Mouse (Mus musculus) heart, postnatal 0 days (tissue): ENCODE data around the gene Lgalsl. TPM values are rescaled to one million over a fixed set of nuclear protein-coding genes. Genes with fewer than 3 reads are reported as not detected.

ENCODE experiments used
- ATAC-seq: fragments of 200-750 bp; cut with Nextera tagmentation; 2 replicates; pipeline ENCODE4 v1.8.0; 2017; ENCODE audit warnings: low read depth, moderate number of reproducible peaks, moderate library complexity; ENCODE audit not compliant: insufficient read depth
- DNase-seq: peaks from one replicate; pipeline ENCODE4 v3.0.0-alpha.2; 2016; ENCODE audit warnings: low spot score
- H3K27ac ChIP-seq: fragments of 300-500 bp; sonication (generic); 2 replicates; pipeline ENCODE4 v1.5.1; 2014; ENCODE audit warnings: low read depth, mild to moderate bottlenecking
- H3K27me3 ChIP-seq: fragments of 300-500 bp; sonication (generic); 2 replicates; pipeline ENCODE4 v1.6.1; 2014; ENCODE audit warnings: low read length, mixed read lengths; ENCODE audit not compliant: control insufficient read depth, insufficient read depth
- H3K36me3 ChIP-seq: fragments of 300-500 bp; sonication (generic); replicated peaks from 2 replicates; pipeline ENCODE4 v1.6.1; 2014; ENCODE audit warnings: low read length, mixed read lengths; ENCODE audit not compliant: control insufficient read depth, insufficient read depth
- H3K4me1 ChIP-seq: fragments of 300-500 bp; sonication (generic); 2 replicates; pipeline ENCODE4 v1.6.1; 2014; ENCODE audit warnings: antibody characterized with exemption; ENCODE audit not compliant: control insufficient read depth, insufficient read depth
- H3K4me2 ChIP-seq: fragments of 300-500 bp; sonication (generic); 2 replicates; pipeline ENCODE4 v1.6.1; 2014; ENCODE audit warnings: low read depth, mild to moderate bottlenecking, low read length, moderate library complexity
- H3K4me3 ChIP-seq: fragments of 300-500 bp; sonication (generic); 2 replicates; pipeline ENCODE4 v1.5.1; 2014; ENCODE audit warnings: low read depth, low read length
- H3K9ac ChIP-seq: fragments of 300-500 bp; sonication (generic); replicated peaks from 2 replicates; pipeline ENCODE4 v1.6.1; 2014; ENCODE audit warnings: low read depth, low read length, mixed read lengths
- H3K9me3 ChIP-seq: fragments of 300-500 bp; sonication (generic); replicated peaks from 2 replicates; pipeline ENCODE4 v1.6.1; 2016; ENCODE audit warnings: low read length; ENCODE audit not compliant: control insufficient read depth
- CTCF ChIP-seq: IDR thresholded peaks from 2 replicates; pipeline ENCODE4 v1.5.1; 2016; ENCODE audit warnings: antibody characterized with exemption, control low read depth, low read depth
- EP300 ChIP-seq: IDR thresholded peaks from 2 replicates; pipeline ENCODE4 v1.6.1; 2016; ENCODE audit warnings: antibody characterized with exemption, low read depth
- WGBS: fragments of 180-500 bp; shearing (Covaris S2); extraction: QIAGEN DNeasy Blood & Tissue Kit; methylation state at CpG from one replicate; pipeline ENCODE4 v1.1.7; 2014; 5-methylcytosine and 5-hydroxymethylcytosine counted together
- polyA plus RNA-seq: library from polyadenylated mRNA; unstranded; fragments of >200 nt; fragmentation: Nextera tagmentation; extraction: Ambion mirVana; gene quantifications from 2 replicates; pipeline ENCODE4 v1.2.1, GENCODE M21; 2015
- total RNA-seq: library from RNA; depleted of rRNA; stranded (reverse); fragments of >200 nt; gene quantifications from 2 replicates; pipeline ENCODE4 v1.2.3, GENCODE M21; 2014; ENCODE audit warnings: low replicate concordance

Lgalsl gene
- total and polyA plus RNA-seq, 2 experiments from 2014 or later, result 29.7 to 61.6 TPM

- Histone ChIP-seq H3K9me3 (no peaks in the 10 kb centered on the region), H3K4me1 (no peaks in the 10 kb centered on the region), H3K4me3 (no peak overlapping the region), H3K4me2 (no peak overlapping the region), H3K36me3 (peaks cover 33% of the 10 kb centered on the region), H3K9ac (no peak overlapping the region), H3K27me3 (no peaks in the 10 kb centered on the region), H3K27ac (no peak overlapping the region)
- DNase-seq (no peak), ATAC-seq (no peak)
- no peak for TF ChIP-seq EP300
- no peak for TF ChIP-seq CTCF
- WGBS, result 87% methylated on average over 2 of the region's 2 CpGs
Observed at GRCm38 (mm10) chr11:20823961-20824360, 6.9 kb downstream of the Lgalsl start.

DNA sequence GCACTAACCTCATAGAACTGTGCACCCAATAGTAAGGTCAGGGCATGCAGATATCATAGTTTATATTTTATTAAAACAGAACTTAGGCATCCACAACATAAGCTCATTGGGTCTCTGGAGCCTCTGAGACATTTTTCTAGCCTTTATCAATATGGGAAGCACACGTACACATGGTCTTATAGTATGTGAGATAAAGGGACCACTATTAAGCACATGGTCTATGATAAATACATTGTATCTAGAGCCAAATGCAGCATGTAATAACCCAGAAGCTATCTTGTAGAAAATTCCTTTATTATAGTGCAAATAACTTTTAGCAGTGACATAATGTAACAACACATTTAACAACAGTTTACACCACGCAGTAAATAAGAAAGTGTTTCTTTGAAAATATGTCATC is 7.6 kb downstream of the Lgalsl start:
- H3K27ac ChIP-seq, result no peak overlapping the region
- no peaks in the 10 kb centered on the region for H3K9me3 ChIP-seq
- DNase-seq, result no peak
- no peaks in the 10 kb centered on the region for H3K27me3 ChIP-seq
- peaks cover 33% of the 10 kb centered on the region for H3K36me3 ChIP-seq
- 81% methylated on average over 2 of the region's 2 CpGs for WGBS
- H3K9ac ChIP-seq, result no peak overlapping the region
- ATAC-seq, result no peak
- H3K4me1 ChIP-seq, result no peaks in the 10 kb centered on the region
- H3K4me2 ChIP-seq, result no peak overlapping the region
- TF ChIP-seq EP300, result no peak
- no peak overlapping the region for H3K4me3 ChIP-seq

- H3K9me3 ChIP-seq, result no peaks in the 10 kb centered on the region
- TF ChIP-seq EP300 (no peak), CTCF (no peak)
- H3K4me2 ChIP-seq, result no peak overlapping the region
- no peaks in the 10 kb centered on the region for H3K27me3 ChIP-seq
- H3K4me1 ChIP-seq, result no peaks in the 10 kb centered on the region
- no peak overlapping the region for H3K9ac ChIP-seq
- no peak overlapping the region for H3K27ac ChIP-seq
- ATAC-seq (no peak), DNase-seq (no peak)
- no peak overlapping the region for H3K4me3 ChIP-seq
- WGBS, result 49% methylated on average over 7 of the region's 7 CpGs
- peaks cover 13% of the 10 kb centered on the region for H3K36me3 ChIP-seq
Observed at GRCm38 (mm10) chr11:20821351-20821750, 9.5 kb downstream of the Lgalsl start.

DNA sequence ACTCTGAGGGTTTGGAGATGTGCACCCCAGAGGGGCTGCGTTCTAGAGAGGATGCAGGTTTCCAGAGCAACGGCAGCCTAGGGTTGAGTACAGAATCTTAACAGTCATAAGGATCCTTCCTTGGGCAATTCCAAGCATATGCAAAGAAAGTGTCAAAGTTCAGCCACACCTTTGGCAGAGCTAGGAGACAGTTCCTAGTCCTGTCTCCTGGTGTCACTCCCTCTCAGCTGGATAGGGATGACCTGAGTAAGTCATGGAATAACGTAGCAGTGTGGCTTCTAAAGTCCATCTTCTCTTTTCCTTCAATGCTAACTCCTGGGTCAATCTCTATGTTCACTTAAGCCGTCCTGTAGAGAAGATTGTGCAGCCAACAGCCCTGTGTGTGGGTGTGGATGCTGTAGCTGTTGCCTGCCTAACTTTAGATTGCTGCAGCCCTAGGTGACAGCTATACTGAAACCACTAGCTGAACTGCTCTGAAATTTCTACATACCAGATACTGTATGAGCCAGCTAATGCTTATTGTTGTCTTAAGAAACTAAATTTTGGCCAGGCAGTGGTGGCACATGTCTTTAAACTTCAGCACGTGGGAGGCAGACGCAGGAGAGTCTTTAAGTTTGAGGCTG is 16.8 kb downstream of the Lgalsl start:
- no peaks in the 10 kb centered on the region for H3K4me1 ChIP-seq
- no peak for TF ChIP-seq EP300
- no peak for TF ChIP-seq CTCF

GRCm38 (mm10) chr11:20812153-20812887 is 18.5 kb downstream of the Lgalsl start:
- ATAC-seq, result no peak
- no peak for TF ChIP-seq EP300
- TF ChIP-seq CTCF, result no peak
- Histone ChIP-seq H3K4me2 (no peak overlapping the region), H3K36me3 (no peaks in the 10 kb centered on the region), H3K4me1 (no peaks in the 10 kb centered on the region), H3K9ac (no peak overlapping the region), H3K27ac (no peak overlapping the region), H3K27me3 (no peaks in the 10 kb centered on the region), H3K9me3 (no peaks in the 10 kb centered on the region), H3K4me3 (no peak overlapping the region)
- 69% methylated on average over 5 of the region's 5 CpGs for WGBS
- no peak for DNase-seq

More for the DNA sequence above, 16.8 kb downstream of the Lgalsl start:
- H3K9me3 ChIP-seq, result no peaks in the 10 kb centered on the region
- H3K36me3 ChIP-seq, result no peaks in the 10 kb centered on the region
- 80% methylated on average over 6 of the region's 6 CpGs for WGBS
- no peak overlapping the region for H3K27ac ChIP-seq
- H3K9ac ChIP-seq, result no peak overlapping the region
- no peak for DNase-seq
- H3K27me3 ChIP-seq, result no peaks in the 10 kb centered on the region
- ATAC-seq, result no peak
- no peak overlapping the region for H3K4me3 ChIP-seq
- no peak overlapping the region for H3K4me2 ChIP-seq

GRCm38 (mm10) chr11:20806659-20807058 is 24.2 kb downstream of the Lgalsl start:
- H3K9me3 ChIP-seq, result no peaks in the 10 kb centered on the region
- no peak overlapping the region for H3K27ac ChIP-seq
- H3K4me1 ChIP-seq, result no peaks in the 10 kb centered on the region
- H3K4me2 ChIP-seq, result no peak overlapping the region
- DNase-seq, result no peak
- no peak overlapping the region for H3K9ac ChIP-seq
- no peaks in the 10 kb centered on the region for H3K27me3 ChIP-seq
- 80% methylated on average over 5 of the region's 5 CpGs for WGBS
- TF ChIP-seq CTCF, result no peak
- TF ChIP-seq EP300, result no peak
- H3K36me3 ChIP-seq, result no peaks in the 10 kb centered on the region
- no peak for ATAC-seq
- no peak overlapping the region for H3K4me3 ChIP-seq
